Mouse (Mus musculus) liver, adult 2 months (tissue): ENCODE measurements around the gene Mob1b. TPM values are rescaled to one million over a fixed set of nuclear protein-coding genes. Genes with fewer than 3 reads are reported as not detected.

Experiments used
- DNase-seq: peaks from one replicate; pipeline ENCODE4 v3.0.0-alpha.2; 2011; ENCODE audit warnings: low read depth, low spot score; ENCODE audit errors: extremely low read depth
- H3K27ac ChIP-seq: fragments of 200-500 bp; replicated peaks from 2 replicates; pipeline ENCODE4 v1.5.1; 2012; ENCODE audit warnings: low read depth, mild to moderate bottlenecking, control low read depth, inconsistent platforms, low read length; ENCODE audit not compliant: insufficient read depth
- H3K27me3 ChIP-seq: fragments of 200-500 bp; 2 replicates; pipeline ENCODE4 v1.6.1; 2012; ENCODE audit warnings: mild to moderate bottlenecking, moderate library complexity, low read length, inconsistent platforms; ENCODE audit not compliant: control insufficient read depth, insufficient read depth
- H3K36me3 ChIP-seq: fragments of 200-500 bp; 2 replicates; pipeline ENCODE4 v1.6.1; 2012; ENCODE audit warnings: low read length, inconsistent platforms; ENCODE audit not compliant: control insufficient read depth, insufficient read depth
- H3K4me1 ChIP-seq: fragments of 200-500 bp; 2 replicates; pipeline ENCODE4 v1.6.1; 2011; ENCODE audit warnings: low read length; ENCODE audit not compliant: control insufficient read depth, insufficient read depth
- H3K4me3 ChIP-seq: fragments of 200-500 bp; 2 replicates; pipeline ENCODE4 v1.5.1; 2011; ENCODE audit warnings: low read depth, mild to moderate bottlenecking, control low read depth, low read length, moderate library complexity; ENCODE audit not compliant: insufficient read depth
- H3K79me2 ChIP-seq: fragments of 200-500 bp; 2 replicates; pipeline ENCODE4 v1.6.1; 2012; ENCODE audit warnings: inconsistent platforms, mild to moderate bottlenecking, low read length, moderate library complexity; ENCODE audit not compliant: control insufficient read depth, insufficient read depth
- H3K9ac ChIP-seq: fragments of 200-500 bp; 2 replicates; pipeline ENCODE4 v1.6.1; 2012; ENCODE audit warnings: low read depth, mild to moderate bottlenecking, control low read depth, inconsistent platforms, low read length
- CTCF ChIP-seq: fragments of 200-500 bp; IDR thresholded peaks from 2 replicates; pipeline ENCODE4 v1.5.1; 2011; ENCODE audit warnings: low read depth, low read length, control low read depth
- POLR2A ChIP-seq: fragments of 200-500 bp; IDR thresholded peaks from 2 replicates; pipeline ENCODE4 v1.6.1; 2011; ENCODE audit warnings: low read length, control low read depth; ENCODE audit not compliant: insufficient read depth; ENCODE audit errors: extremely low read depth
- WGBS: fragments of 180-500 bp; shearing (Covaris S2); methylation state at CpG from one replicate; pipeline ENCODE4 v1.1.7; 2018; 5-methylcytosine and 5-hydroxymethylcytosine counted together
- polyA plus RNA-seq: library from polyadenylated mRNA; depleted of rRNA; stranded (reverse); fragments of >200 nt; gene quantifications from 2 replicates; pipeline ENCODE4 v1.2.3, GENCODE M21; 2012
- total RNA-seq: library from RNA; depleted of rRNA; stranded (reverse); fragments of >200 nt; gene quantifications from 2 replicates; pipeline ENCODE4 v1.2.3, GENCODE M21; 2014

Mob1b gene
- total and polyA plus RNA-seq, 2 experiments, result 4.6 to 14.4 TPM

DNA sequence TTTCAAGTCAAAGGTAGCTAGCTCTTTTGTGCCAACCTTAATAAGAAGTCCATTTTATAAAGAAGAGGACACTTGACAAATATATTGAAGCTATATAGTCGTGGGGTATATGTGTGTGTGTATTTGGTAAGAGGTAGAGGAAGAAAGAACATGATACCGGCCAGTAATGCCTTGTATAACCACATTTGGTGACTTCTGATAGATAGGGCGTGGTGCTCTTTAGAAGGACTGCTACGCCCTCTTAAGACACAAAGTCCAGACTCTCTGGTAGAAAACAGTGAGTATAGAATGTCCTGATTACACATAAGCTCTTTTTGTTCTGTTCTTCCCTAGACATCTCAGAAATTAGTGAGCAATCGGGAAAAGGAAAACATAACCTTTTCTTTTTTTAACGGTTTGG lies 47.5 kb downstream of the Mob1b start:
- DNase-seq, result no peak
- Histone ChIP-seq H3K27me3 (no peaks in the 10 kb centered on the region), H3K36me3 (peaks cover 4% of the 10 kb centered on the region), H3K9ac (no peak overlapping the region), H3K79me2 (no peaks in the 10 kb centered on the region), H3K27ac (no peak overlapping the region), H3K4me3 (no peak overlapping the region), H3K4me1 (peaks cover 4% of the 10 kb centered on the region)
- whole genome bisulfite sequencing, result 84% methylated on average over 6 of the region's 6 CpGs
- TF ChIP-seq POLR2A (no peak), CTCF (no peak)

DNA sequence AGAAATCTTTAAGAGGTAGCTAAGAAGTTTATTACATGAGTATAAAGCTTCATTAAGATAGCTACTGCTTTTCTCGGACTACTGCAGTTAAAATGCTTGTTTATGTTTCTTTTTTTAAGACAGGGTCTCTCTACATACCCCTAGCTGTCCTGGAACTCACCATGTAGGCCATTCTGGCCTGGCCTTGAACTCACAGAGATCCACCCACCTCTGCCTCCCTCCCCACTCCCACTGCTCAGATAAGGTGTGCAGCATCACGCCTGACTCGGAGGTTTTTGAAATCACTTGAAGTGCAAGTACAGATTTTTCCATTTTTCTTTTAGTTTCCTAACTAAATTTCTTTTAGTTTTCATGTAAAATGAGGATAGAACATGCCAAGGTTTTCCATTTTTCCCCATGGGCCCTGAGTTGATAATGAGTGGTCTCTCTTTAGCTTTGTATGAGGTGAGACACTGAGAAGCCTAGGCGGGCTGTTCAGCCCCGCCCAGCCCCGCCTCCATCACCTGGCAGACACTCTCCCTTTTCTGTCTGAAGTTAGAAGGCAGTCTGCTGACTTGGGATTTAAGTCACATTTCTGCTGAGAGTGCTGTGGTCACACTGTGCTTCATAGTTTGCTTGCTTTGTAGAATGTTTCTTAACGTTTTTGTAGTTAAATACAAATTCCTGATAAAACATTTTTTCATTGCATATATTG lies 61.6 kb downstream of the Mob1b start:
- H3K27ac ChIP-seq, result no peak overlapping the region
- peaks cover 15% of the 10 kb centered on the region for H3K36me3 ChIP-seq
- 85% methylated on average over 7 of the region's 7 CpGs for WGBS
- H3K4me3 ChIP-seq, result no peak overlapping the region
- TF ChIP-seq POLR2A, result no peak
- DNase-seq, result no peak
- H3K27me3 ChIP-seq, result no peaks in the 10 kb centered on the region
- H3K79me2 ChIP-seq, result no peaks in the 10 kb centered on the region
- H3K9ac ChIP-seq, result no peak overlapping the region
- no peaks in the 10 kb centered on the region for H3K4me1 ChIP-seq

- DNase-seq, result no peak
- WGBS, result 89% methylated on average over 1 of the region's 1 CpGs
These were observed 64.4 kb downstream of the Mob1b start for GRCm38 (mm10) chr5:88785059-88785458.

GRCm38 (mm10) chr5:88790675-88791074 lies 70.0 kb downstream of the Mob1b start:
- TF ChIP-seq CTCF (no peak), POLR2A (no peak)
- no peak for DNase-seq
- Histone ChIP-seq H3K4me3 (no peak overlapping the region), H3K9ac (no peak overlapping the region), H3K4me1 (peaks cover 10% of the 10 kb centered on the region), H3K79me2 (no peaks in the 10 kb centered on the region), H3K27ac (no peak overlapping the region), H3K27me3 (no peaks in the 10 kb centered on the region), H3K36me3 (0 out of 2 replicates have a peak, but pooled peaks cover 2% of the 10 kb centered on the region)
- 44% methylated on average over 9 of the region's 9 CpGs for WGBS

More at GRCm38 (mm10) chr5:88785059-88785458, 64.4 kb downstream of the Mob1b start:
- H3K79me2 ChIP-seq, result no peaks in the 10 kb centered on the region
- no peak overlapping the region for H3K4me3 ChIP-seq
- no peak overlapping the region for H3K9ac ChIP-seq
- TF ChIP-seq CTCF (no peak), POLR2A (no peak)
- no peaks in the 10 kb centered on the region for H3K27me3 ChIP-seq
- peaks cover 10% of the 10 kb centered on the region for H3K36me3 ChIP-seq
- H3K27ac ChIP-seq, result no peak overlapping the region
- H3K4me1 ChIP-seq, result no peaks in the 10 kb centered on the region

- Histone ChIP-seq H3K4me3 (no peak overlapping the region), H3K27me3 (no peaks in the 10 kb centered on the region), H3K79me2 (no peaks in the 10 kb centered on the region), H3K9ac (no peak overlapping the region), H3K27ac (no peak overlapping the region), H3K4me1 (peaks cover 11% of the 10 kb centered on the region), H3K36me3 (no peaks in the 10 kb centered on the region)
- WGBS, result 19% methylated on average over 10 of the region's 10 CpGs
- DNase-seq, result peak; percentile 67
- no peak for TF ChIP-seq POLR2A
- TF ChIP-seq CTCF, result peak; percentile 77
These were observed 70.9 kb downstream of the Mob1b start for GRCm38 (mm10) chr5:88791256-88792245.

DNA sequence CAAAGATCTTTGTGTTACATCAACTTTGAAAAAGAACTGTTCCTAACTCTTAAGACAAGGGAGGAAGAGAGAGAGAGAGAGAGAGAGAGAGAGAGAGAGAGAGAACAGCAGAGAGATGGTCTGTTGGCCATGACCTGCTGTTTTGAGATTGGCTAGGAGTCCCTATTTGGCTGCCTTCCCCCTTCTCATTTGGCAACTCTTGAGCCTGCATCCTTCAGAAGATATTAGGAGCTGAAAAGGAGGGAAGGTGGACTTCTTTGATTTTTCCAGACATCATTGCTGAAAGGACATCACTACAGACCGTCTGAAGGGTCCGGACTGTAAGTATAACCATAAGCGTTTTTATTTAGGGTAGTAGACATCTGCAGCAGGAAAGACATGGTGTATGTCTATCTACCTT lies 73.0 kb downstream of the Mob1b start:
- no peaks in the 10 kb centered on the region for H3K36me3 ChIP-seq
- WGBS, result 90% methylated on average over 3 of the region's 3 CpGs

More for the DNA sequence above, 73.0 kb downstream of the Mob1b start:
- Histone ChIP-seq H3K4me1 (peaks cover 11% of the 10 kb centered on the region), H3K9ac (no peak overlapping the region), H3K4me3 (no peak overlapping the region), H3K27ac (no peak overlapping the region), H3K79me2 (no peaks in the 10 kb centered on the region), H3K27me3 (no peaks in the 10 kb centered on the region)
- TF ChIP-seq POLR2A, result no peak
- no peak for TF ChIP-seq CTCF
- DNase-seq, result no peak
